Mouse (Mus musculus) stomach, postnatal 0 days (tissue): ENCODE data around the gene Zfp3.

Experiments
- CTCF ChIP-seq: IDR thresholded peaks from 2 replicates; pipeline ENCODE4 v1.5.1; 2016; ENCODE audit warnings: antibody characterized with exemption, low read depth, mild to moderate bottlenecking, moderate library complexity
- EP300 ChIP-seq: optimal IDR thresholded peaks from 2 replicates; pipeline ENCODE3; 2016; ENCODE audit warnings: antibody characterized with exemption

DNA sequence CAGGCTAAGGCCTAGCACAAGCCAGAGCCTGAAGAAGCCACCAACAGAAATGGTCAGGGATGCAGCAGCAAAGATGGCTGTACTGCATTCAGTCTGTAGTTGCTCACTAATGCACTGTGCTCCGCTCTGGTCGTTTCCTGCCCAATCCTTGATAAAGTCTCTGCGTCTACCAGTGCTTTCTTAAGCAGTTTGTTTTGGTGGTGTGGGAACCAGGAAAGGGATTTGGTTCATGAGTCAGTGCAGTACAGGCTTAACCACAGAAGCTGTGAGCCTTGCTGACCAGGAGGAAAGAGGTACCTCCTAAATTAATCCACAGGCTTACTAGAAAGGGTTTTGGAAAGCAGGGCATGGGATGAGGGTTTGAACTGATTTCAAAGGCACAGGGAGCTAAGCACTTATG, 44.1 kb downstream of the Zfp3 start:
- TF ChIP-seq CTCF, result no peak
- TF ChIP-seq EP300, result no peak
